Mouse (Mus musculus) ES-E14 (cell line): ENCODE results near the gene Tnip1.

Source experiments
- HCFC1 ChIP-seq: IDR thresholded peaks from 2 replicates; pipeline ENCODE4 v1.6.1; 2012; ENCODE audit warnings: low read length, inconsistent platforms, borderline replicate concordance; ENCODE audit not compliant: insufficient read depth
- MAFK ChIP-seq: IDR thresholded peaks from 2 replicates; pipeline ENCODE4 v1.6.1; 2014; ENCODE audit warnings: mild to moderate bottlenecking, low read depth, low read length, inconsistent platforms; ENCODE audit not compliant: insufficient read depth

DNA sequence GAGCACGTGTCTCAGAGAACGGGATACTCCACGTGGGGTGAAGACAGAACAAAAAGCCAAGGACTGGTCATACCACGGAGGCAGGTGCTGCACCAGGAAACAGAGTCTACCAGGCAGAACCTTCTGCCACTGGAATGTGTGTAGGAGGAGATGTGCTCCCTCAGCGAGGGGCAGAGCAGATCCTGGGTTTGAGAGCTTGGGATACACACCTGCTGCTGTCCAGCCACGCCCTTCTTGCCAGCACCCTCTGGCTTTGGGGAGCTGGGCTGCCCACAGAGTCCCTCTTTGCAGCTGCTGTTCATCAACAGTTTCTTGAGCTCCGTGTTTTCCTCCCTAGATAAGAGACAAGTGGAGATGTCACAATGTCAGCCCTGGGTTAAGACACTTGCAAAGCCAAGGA lies 33.8 kb downstream of the Tnip1 start:
- TF ChIP-seq HCFC1 (no peak), MAFK (no peak)
